Mouse (Mus musculus) effector memory CD4-positive, alpha-beta T cell, adult 7 months (primary cell): Measurements from ENCODE around the gene Mical3. TPM values are rescaled to one million over a fixed set of nuclear protein-coding genes. Genes with fewer than 3 reads are reported as not detected.

ENCODE experiments used
- polyA plus RNA-seq: library from polyadenylated mRNA; unstranded; fragments of 100-300 nt; shearing (Covaris generic); gene quantifications from one replicate; pipeline ENCODE4 v1.2.1, GENCODE M21; 2017

Gene Mical3
- 3.3 TPM for polyA plus RNA-seq

DNA sequence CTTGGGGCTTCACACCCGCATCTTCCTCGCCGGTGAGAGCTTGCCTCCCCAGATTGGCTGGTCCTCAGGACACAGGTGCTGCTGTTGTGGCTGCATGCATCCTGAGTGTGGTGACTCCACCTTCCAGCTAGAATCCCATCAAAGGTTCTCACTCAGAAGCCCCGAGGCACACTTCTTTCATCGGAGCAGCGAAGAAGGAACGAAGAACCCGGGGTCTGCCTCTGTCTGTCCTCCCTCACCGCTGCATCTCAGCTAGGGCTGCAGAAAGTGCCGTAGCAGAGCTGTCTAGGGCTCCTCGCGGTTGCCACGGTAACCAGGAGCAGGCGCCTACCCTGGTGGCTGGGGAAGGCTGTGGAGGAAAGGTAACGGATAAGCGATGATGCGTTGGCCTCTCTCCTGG is at the start of gene Mical3:
Gene Mical3, minus strand, starts transcription at position 227 of the 400 bp plus-strand sequence.

DNA sequence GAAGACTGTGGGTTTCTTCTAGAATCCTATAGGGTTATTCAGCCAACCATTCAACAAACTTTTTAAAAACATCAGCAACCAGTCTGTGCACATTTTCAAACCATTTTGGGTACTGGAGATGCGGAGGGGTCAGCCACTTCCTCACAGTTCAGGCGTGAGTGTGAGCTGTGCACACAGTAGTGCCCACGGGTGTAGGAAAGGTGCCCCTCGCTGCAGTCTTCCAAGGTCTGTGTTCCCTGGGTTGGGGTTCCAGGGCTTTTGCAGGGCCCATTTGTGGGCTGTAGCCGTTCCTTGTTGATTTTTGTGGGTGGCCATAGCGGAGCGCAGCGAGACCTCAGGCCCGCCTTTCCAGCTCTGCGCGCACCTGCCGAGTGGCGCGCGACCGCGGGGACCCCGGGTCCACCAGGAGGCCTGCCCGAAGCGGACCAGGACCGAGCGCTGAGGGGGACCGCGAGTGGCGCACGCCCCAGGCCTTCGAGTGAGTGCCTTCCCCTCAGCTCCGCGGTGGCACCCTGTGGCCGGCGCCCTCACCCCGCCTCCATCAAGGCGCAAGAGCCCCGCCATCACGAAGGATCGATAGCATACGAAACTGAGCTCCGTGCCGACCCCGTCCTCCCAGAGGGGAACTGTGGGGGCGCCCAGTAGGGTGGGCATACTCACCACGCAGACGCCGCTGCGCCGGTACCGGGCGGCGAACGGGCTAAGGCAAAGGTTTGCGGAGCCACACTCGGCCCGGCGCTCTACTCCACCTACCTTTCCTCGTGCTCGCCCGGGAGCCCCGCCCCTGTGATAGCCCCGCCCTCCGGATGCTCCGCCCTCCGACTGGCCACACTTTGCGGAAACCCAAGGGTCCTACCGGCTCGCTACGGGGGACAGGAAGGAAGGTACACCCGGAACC is 214.5 kb downstream of the Mical3 start, which contains the start of gene Bid:
Gene Bid, minus strand, starts transcription at position 780 of the 898 bp plus-strand sequence.

Other genes with a start within 250 kb of the Mical3 start
- gene Bid, start 214.1 kb downstream of the Mical3 start, polyA plus RNA-seq, result 22.0 TPM
- gene Pex26, start 52.7 kb upstream of the Mical3 start, polyA plus RNA-seq, result 3.7 TPM
- gene Tuba8, start 79.7 kb upstream of the Mical3 start, polyA plus RNA-seq, result 0.33 TPM
- 63.2 TPM for gene Usp18, start 114.9 kb upstream of the Mical3 start, polyA plus RNA-seq
- gene Slc6a13, start 169.2 kb upstream of the Mical3 start, polyA plus RNA-seq, result not detected
- gene Slc6a12, start 212.1 kb upstream of the Mical3 start, polyA plus RNA-seq, result not detected